In genomic region chr5:8058056-8058455, GRCm38 (mm10) we compare ENCODE assay signal across 12 mouse cellular contexts. TPM values are rescaled to one million over a fixed set of nuclear protein-coding genes. Genes with fewer than 3 reads are reported as not detected.
A peak's percentile ranks its signal among the peaks of the same experiment; 100 is the strongest.
DNase-seq lines count a peak whose midpoint lies in the region; ATAC-seq lines count a peak whose summit lies in the region.
"Had no signal": no experiment of that assay in that cellular context is flagged by ENCODE, and none has a peak within 500 bp of the region (broad histone marks: within the 10 kb centered on the region; RNA-seq: fewer than 3 reads in every experiment).

No protein-coding gene starts in this region.

- H3K4me1 ChIP-seq in kidney, embryonic 15.5 days, result peaks cover 15% of the 10 kb centered on the region
- H3K4me1 ChIP-seq in heart, embryonic 14.5 days (ENCODE audit: control insufficient read depth in 2 of 2, insufficient read depth in 2 of 2, low read length in 2 of 2), result peaks cover 6 to 20% of the 10 kb centered on the region in 2 experiments
- H3K4me1 ChIP-seq in liver, embryonic 15.5 days (replicated peaks), result peaks cover 38% of the 10 kb centered on the region
- peaks cover 14% of the 10 kb centered on the region for H3K4me1 ChIP-seq in forebrain, embryonic 16.5 days (replicated peaks; ENCODE audit: control insufficient read depth, insufficient read depth, low read length)

- no peak for ATAC-seq in kidney, embryonic 15.5 days (replicated peaks; ENCODE audit: low FRiP score)
- ATAC-seq in heart, embryonic 14.5 days (ENCODE audit: insufficient number of reproducible peaks, insufficient read depth, low FRiP score, low read depth), result no peak
- ATAC-seq in liver, embryonic 15.5 days (ENCODE audit: insufficient read depth), result no peak
- no peak for ATAC-seq in forebrain, embryonic 16.5 days

- no peaks in the 10 kb centered on the region for H3K27me3 ChIP-seq in kidney, embryonic 15.5 days
- H3K27me3 ChIP-seq in heart, embryonic 14.5 days (ENCODE audit: control insufficient read depth, insufficient read depth, low read length), result no peaks in the 10 kb centered on the region
- H3K27me3 ChIP-seq in liver, embryonic 15.5 days, result no peaks in the 10 kb centered on the region
- H3K27me3 ChIP-seq in forebrain, embryonic 16.5 days (replicated peaks; ENCODE audit: control insufficient read depth, insufficient read depth, low read length), result no peaks in the 10 kb centered on the region
- H3K27me3 ChIP-seq: limb, embryonic 15.5 days had no signal

- peaks cover 44% of the 10 kb centered on the region for H3K36me3 ChIP-seq in kidney, embryonic 15.5 days
- H3K36me3 ChIP-seq in heart, embryonic 14.5 days (ENCODE audit: control insufficient read depth, insufficient read depth, low read length), result peaks cover 47% of the 10 kb centered on the region
- peaks cover 38% of the 10 kb centered on the region for H3K36me3 ChIP-seq in liver, embryonic 15.5 days (replicated peaks)
- peaks cover 5% of the 10 kb centered on the region; the same call in 1 of the 2 replicates for H3K36me3 ChIP-seq in forebrain, embryonic 16.5 days (ENCODE audit: control insufficient read depth, insufficient read depth)

- no peak overlapping the region for H3K9ac ChIP-seq in kidney, embryonic 15.5 days
- H3K9ac ChIP-seq in heart, embryonic 14.5 days (ENCODE audit: low read length), result 0 out of 2 replicates have a peak overlapping the region, but pooled peaks have one; percentile 4
- no peak overlapping the region for H3K9ac ChIP-seq in liver, embryonic 15.5 days
- H3K9ac ChIP-seq in forebrain, embryonic 16.5 days (replicated peaks; ENCODE audit: low read depth, low read length), result no peak overlapping the region
- H3K9ac ChIP-seq: limb, embryonic 15.5 days had no signal

- H3K4me3 ChIP-seq in kidney, embryonic 15.5 days (replicated peaks), result no peak overlapping the region
- 0 out of 4 replicates have a peak overlapping the region, but pooled peaks have one; percentile 5 to 87 for H3K4me3 ChIP-seq in heart, embryonic 14.5 days (ENCODE audit: control insufficient read depth in 1 of 2, insufficient read depth in 1 of 2, low read depth in 1 of 2, low read length in 2 of 2)
- H3K4me3 ChIP-seq in liver, embryonic 15.5 days (replicated peaks), result peak overlapping the region; percentile 88
- no peak overlapping the region for H3K4me3 ChIP-seq in forebrain, embryonic 16.5 days (replicated peaks; ENCODE audit: low read length)

- 82% methylated on average over 7 of the region's 7 CpGs for WGBS in kidney, embryonic 15.5 days
- 68% methylated on average over 7 of the region's 7 CpGs for WGBS in heart, embryonic 14.5 days
- 77% methylated on average over 7 of the region's 7 CpGs for WGBS in liver, embryonic 15.5 days (ENCODE audit: insufficient replicate concordance)
- 91% methylated on average over 7 of the region's 7 CpGs for WGBS in forebrain, embryonic 16.5 days

- DNase-seq in cerebellum, adult 9-11 months, result peak; percentile 38
- no peak for DNase-seq in cerebellum, postnatal 36 days
- no peak for DNase-seq in kidney, adult 18-20 months
- no peak for DNase-seq in lung, postnatal 25 days (ENCODE audit: low spot score)
- DNase-seq: adrenal gland, adult 2 months; thymus, adult 2 months had no signal

- no peaks in the 10 kb centered on the region for H3K9me3 ChIP-seq in kidney, embryonic 15.5 days (replicated peaks)
- H3K9me3 ChIP-seq in heart, embryonic 14.5 days (ENCODE audit: control insufficient read depth, low read length), result no peaks in the 10 kb centered on the region
- H3K9me3 ChIP-seq in liver, embryonic 15.5 days (replicated peaks), result no peaks in the 10 kb centered on the region
- no peaks in the 10 kb centered on the region for H3K9me3 ChIP-seq in forebrain, embryonic 16.5 days (ENCODE audit: control insufficient read depth, low read length)
- H3K9me3 ChIP-seq: limb, embryonic 15.5 days had no signal

- H3K4me2 ChIP-seq in kidney, embryonic 15.5 days, result peak overlapping the region; percentile 68; the same call in 1 of the 2 replicates
- peak overlapping the region; percentile 70 for H3K4me2 ChIP-seq in heart, embryonic 14.5 days (ENCODE audit: low read length)
- H3K4me2 ChIP-seq in liver, embryonic 15.5 days, result peak overlapping the region; percentile 82
- H3K4me2 ChIP-seq in forebrain, embryonic 16.5 days (ENCODE audit: low read length), result no peak overlapping the region

- H3K27ac ChIP-seq in kidney, embryonic 15.5 days, result no peak overlapping the region
- peak overlapping the region in 1 of 2 experiments; percentile 14; a peak in 1 of 4 replicates for H3K27ac ChIP-seq in heart, embryonic 14.5 days (replicated peaks in 1 of 2; ENCODE audit: control insufficient read depth in 1 of 2, insufficient read depth in 1 of 2, low read depth in 2 of 2, low read length in 2 of 2)
- no peak overlapping the region; the same call in 1 of the 2 replicates for H3K27ac ChIP-seq in liver, embryonic 15.5 days (replicated peaks)
- H3K27ac ChIP-seq in forebrain, embryonic 16.5 days (ENCODE audit: low read length), result no peak overlapping the region
- H3K27ac ChIP-seq: limb, embryonic 15.5 days; macrophage had no signal

RNA-seq across cellular contexts. Expression of gene Sri, which starts 12.2 kb away (rescaled TPM):
- polyA plus RNA-seq in kidney, embryonic 15.5 days (2015; fragmentation: Nextera tagmentation; extraction: Ambion mirVana), result 307 and 315 TPM in 2 replicates
- polyA plus RNA-seq in heart, embryonic 14.5 days (2014; fragmentation: Nextera tagmentation; extraction: Ambion mirVana), result 238 and 260 TPM in 2 replicates
- polyA plus RNA-seq in liver, embryonic 15.5 days (2015; fragmentation: Nextera tagmentation; extraction: Ambion mirVana), result 192 and 207 TPM in 2 replicates
- 143 and 149 TPM in 2 replicates for polyA plus RNA-seq in forebrain, embryonic 16.5 days (2015; fragmentation: Nextera tagmentation; extraction: Ambion mirVana)

Comparison
In these comparisons a context has a peak if more than half of its experiments do, and no peak if none do; other contexts are left out.
1. H3K4me3 ChIP-seq: peak in heart, embryonic 14.5 days (2 of 2) and liver, embryonic 15.5 days (single experiment); none in kidney, embryonic 15.5 days (single experiment) and forebrain, embryonic 16.5 days (single experiment).